Mouse (Mus musculus) liver, embryonic 15.5 days (tissue): ENCODE results near the gene Rap1gap. TPM values are rescaled to one million over a fixed set of nuclear protein-coding genes. Genes with fewer than 3 reads are reported as not detected.

Source experiments
- ATAC-seq: fragments of 200-750 bp; cut with Nextera tagmentation; 2 replicates; pipeline ENCODE4 v1.8.0; 2017; ENCODE audit warnings: moderate number of reproducible peaks, mild to moderate bottlenecking, moderate library complexity; ENCODE audit not compliant: insufficient read depth
- H3K27ac ChIP-seq: fragments of 300-500 bp; sonication (generic); replicated peaks from 2 replicates; pipeline ENCODE4 v1.5.1; 2015; ENCODE audit warnings: mild to moderate bottlenecking, inconsistent platforms
- H3K27me3 ChIP-seq: fragments of 300-500 bp; sonication (generic); 2 replicates; pipeline ENCODE4 v1.6.1; 2015; ENCODE audit warnings: mild to moderate bottlenecking, inconsistent platforms
- H3K36me3 ChIP-seq: fragments of 300-500 bp; sonication (generic); replicated peaks from 2 replicates; pipeline ENCODE4 v1.6.1; 2015; ENCODE audit warnings: moderate library complexity, mild to moderate bottlenecking, inconsistent platforms
- H3K4me1 ChIP-seq: fragments of 300-500 bp; sonication (generic); replicated peaks from 2 replicates; pipeline ENCODE4 v1.6.1; 2015; ENCODE audit warnings: inconsistent platforms
- H3K4me2 ChIP-seq: fragments of 300-500 bp; sonication (generic); 2 replicates; pipeline ENCODE4 v1.6.1; 2015; ENCODE audit warnings: moderate library complexity, mild to moderate bottlenecking, inconsistent platforms
- H3K4me3 ChIP-seq: fragments of 300-500 bp; sonication (generic); replicated peaks from 2 replicates; pipeline ENCODE4 v1.5.1; 2015; ENCODE audit warnings: mild to moderate bottlenecking, inconsistent platforms
- H3K9ac ChIP-seq: fragments of 300-500 bp; sonication (generic); 2 replicates; pipeline ENCODE4 v1.6.1; 2015; ENCODE audit warnings: moderate library complexity, mild to moderate bottlenecking, inconsistent platforms
- H3K9me3 ChIP-seq: fragments of 300-500 bp; sonication (generic); replicated peaks from 2 replicates; pipeline ENCODE4 v1.6.1; 2016; ENCODE audit warnings: inconsistent platforms
- WGBS: fragments of 180-500 bp; shearing (Covaris S2); methylation state at CpG from one replicate; pipeline ENCODE4 v1.1.7; 2015; ENCODE audit warnings: mixed read lengths; ENCODE audit not compliant: insufficient replicate concordance; 5-methylcytosine and 5-hydroxymethylcytosine counted together
- polyA plus RNA-seq: library from polyadenylated mRNA; unstranded; fragments of >200 nt; fragmentation: Nextera tagmentation; extraction: Ambion mirVana; gene quantifications from 2 replicates; pipeline ENCODE4 v1.2.1, GENCODE M21; 2015

Gene Rap1gap
- polyA plus RNA-seq, 1 experiment from 2014 or later = 2.0 TPM

GRCm38 (mm10) chr4:137643459-137643858 is 21.1 kb upstream of the Rap1gap start:
- H3K27me3 ChIP-seq = no peaks in the 10 kb centered on the region
- no peak overlapping the region for H3K27ac ChIP-seq
- 64% methylated on average over 2 of the region's 2 CpGs for WGBS
- H3K4me1 ChIP-seq = peaks cover 19% of the 10 kb centered on the region
- H3K9me3 ChIP-seq = no peaks in the 10 kb centered on the region
- H3K9ac ChIP-seq = no peak overlapping the region
- no peak for ATAC-seq
- H3K4me2 ChIP-seq = no peak overlapping the region
- no peak overlapping the region for H3K4me3 ChIP-seq
- peaks cover 94% of the 10 kb centered on the region for H3K36me3 ChIP-seq

DNA sequence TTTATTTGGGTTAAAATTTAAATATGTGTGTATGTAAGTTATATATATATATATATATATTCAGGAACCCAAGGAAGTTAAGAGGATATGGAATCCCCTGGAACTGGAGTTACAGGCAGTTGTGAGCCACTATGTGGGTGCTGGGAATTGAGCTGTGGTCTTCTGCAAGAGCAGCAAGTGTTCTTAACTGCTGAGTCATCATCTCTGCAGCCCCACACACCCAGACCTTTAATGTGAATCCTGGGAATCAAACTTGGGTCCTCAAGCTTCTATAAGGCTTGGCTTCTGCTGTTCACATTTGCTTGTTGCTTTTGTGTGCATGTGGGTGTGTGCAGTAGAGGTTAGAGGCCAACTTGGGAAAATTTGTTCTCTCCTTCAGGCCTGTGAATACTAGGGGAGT is 18.3 kb upstream of the Rap1gap start:
- H3K4me1 ChIP-seq = peaks cover 13% of the 10 kb centered on the region
- peaks cover 95% of the 10 kb centered on the region for H3K36me3 ChIP-seq
- no peak overlapping the region for H3K27ac ChIP-seq
- H3K27me3 ChIP-seq = no peaks in the 10 kb centered on the region
- no peak overlapping the region for H3K4me3 ChIP-seq
- no peak for ATAC-seq
- no peak overlapping the region for H3K4me2 ChIP-seq
- no peaks in the 10 kb centered on the region for H3K9me3 ChIP-seq
- H3K9ac ChIP-seq = no peak overlapping the region

- H3K4me3 ChIP-seq = no peak overlapping the region
- ATAC-seq = no peak
- H3K36me3 ChIP-seq = peaks cover 98% of the 10 kb centered on the region
- H3K9me3 ChIP-seq = no peaks in the 10 kb centered on the region
- H3K4me2 ChIP-seq = no peak overlapping the region
- H3K27me3 ChIP-seq = no peaks in the 10 kb centered on the region
- WGBS = 71% methylated on average over 6 of the region's 6 CpGs
- H3K27ac ChIP-seq = no peak overlapping the region
- no peak overlapping the region for H3K9ac ChIP-seq
- peaks cover 10% of the 10 kb centered on the region for H3K4me1 ChIP-seq
These were observed 16.9 kb upstream of the Rap1gap start for GRCm38 (mm10) chr4:137647648-137648047.

- Histone ChIP-seq H3K4me2 (no peak overlapping the region), H3K9me3 (no peaks in the 10 kb centered on the region), H3K9ac (no peak overlapping the region), H3K27ac (no peak overlapping the region), H3K36me3 (peaks cover 98% of the 10 kb centered on the region), H3K4me3 (no peak overlapping the region), H3K4me1 (peaks cover 5% of the 10 kb centered on the region; the same call in 1 of the 2 replicates), H3K27me3 (no peaks in the 10 kb centered on the region)
- ATAC-seq = no peak
- WGBS = 86% methylated on average over 9 of the region's 9 CpGs
These were observed 16.3 kb upstream of the Rap1gap start for GRCm38 (mm10) chr4:137648230-137648629.

- Histone ChIP-seq H3K9ac (no peak overlapping the region), H3K4me3 (no peak overlapping the region), H3K27ac (no peak overlapping the region), H3K36me3 (peaks cover 98% of the 10 kb centered on the region), H3K4me1 (0 out of 2 replicates have a peak, but pooled peaks cover 5% of the 10 kb centered on the region), H3K27me3 (no peaks in the 10 kb centered on the region), H3K4me2 (no peak overlapping the region), H3K9me3 (no peaks in the 10 kb centered on the region)
- peak; percentile 34 for ATAC-seq
- 70% methylated on average over 5 of the region's 5 CpGs for WGBS
These were observed 13.6 kb upstream of the Rap1gap start for GRCm38 (mm10) chr4:137650912-137651311.

- 78% methylated on average over 5 of the region's 5 CpGs for WGBS
- Histone ChIP-seq H3K9me3 (no peaks in the 10 kb centered on the region), H3K4me1 (0 out of 2 replicates have a peak, but pooled peaks cover 3% of the 10 kb centered on the region), H3K4me3 (no peak overlapping the region), H3K9ac (no peak overlapping the region), H3K36me3 (peaks cover 99% of the 10 kb centered on the region), H3K27me3 (no peaks in the 10 kb centered on the region), H3K27ac (no peak overlapping the region), H3K4me2 (no peak overlapping the region)
- peak; percentile 64 for ATAC-seq
These were observed 11.6 kb upstream of the Rap1gap start for GRCm38 (mm10) chr4:137652835-137653346.

DNA sequence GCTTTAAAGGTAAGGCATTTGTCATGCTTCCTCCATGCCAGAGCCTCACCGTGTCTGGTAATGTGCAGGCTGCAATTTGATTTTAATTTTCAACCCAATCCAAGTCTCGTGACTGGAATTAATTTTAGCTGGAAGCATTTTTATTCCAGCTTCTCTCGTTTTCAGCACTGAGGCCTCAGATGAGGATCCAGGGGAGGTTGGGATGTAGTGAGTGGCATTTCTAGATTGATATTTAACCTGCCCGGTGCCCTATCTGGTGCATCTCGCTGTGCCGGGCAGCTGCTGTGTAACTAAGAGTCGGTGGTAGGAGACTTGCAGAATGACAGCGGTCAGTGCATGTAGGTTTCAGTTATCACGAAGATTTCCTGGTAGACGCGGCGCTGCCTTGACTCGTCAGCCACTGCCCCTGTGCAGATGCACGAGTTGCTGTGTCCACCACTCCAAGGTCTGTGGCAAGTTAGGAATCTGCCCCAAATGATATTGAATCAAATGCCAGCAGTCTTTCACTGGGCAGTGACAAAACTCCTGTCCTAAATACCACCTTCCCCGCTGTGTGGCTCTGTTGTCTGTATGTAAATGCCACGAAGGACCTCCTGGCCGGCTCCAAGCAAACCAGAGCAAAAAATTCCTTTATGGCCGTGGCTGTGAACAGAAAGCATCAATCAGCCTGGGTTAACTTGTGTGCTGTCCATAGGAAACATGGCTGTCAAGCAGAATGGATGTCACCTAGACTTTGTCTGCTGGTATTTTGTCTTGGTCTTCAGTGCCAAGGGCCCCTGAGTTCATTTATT is 9.1 kb upstream of the Rap1gap start:
- Histone ChIP-seq H3K4me1 (peaks cover 3% of the 10 kb centered on the region; the same call in 1 of the 2 replicates), H3K27ac (no peak overlapping the region), H3K4me2 (no peak overlapping the region), H3K36me3 (peaks cover 76% of the 10 kb centered on the region), H3K9ac (no peak overlapping the region), H3K27me3 (no peaks in the 10 kb centered on the region), H3K9me3 (no peaks in the 10 kb centered on the region), H3K4me3 (no peak overlapping the region)
- ATAC-seq = no peak
- WGBS = 82% methylated on average over 18 of the region's 18 CpGs

- 79% methylated on average over 8 of the region's 8 CpGs for whole genome bisulfite sequencing
These were observed 6.9 kb upstream of the Rap1gap start for GRCm38 (mm10) chr4:137657674-137658073.

GRCm38 (mm10) chr4:137659541-137659940 is 5.0 kb upstream of the Rap1gap start:
- WGBS = 74% methylated on average over 4 of the region's 4 CpGs
- Histone ChIP-seq H3K4me1 (peaks cover 2% of the 10 kb centered on the region), H3K9ac (no peak overlapping the region), H3K36me3 (peaks cover 36% of the 10 kb centered on the region), H3K4me3 (no peak overlapping the region), H3K9me3 (no peaks in the 10 kb centered on the region), H3K27ac (no peak overlapping the region), H3K27me3 (peaks cover 21% of the 10 kb centered on the region), H3K4me2 (no peak overlapping the region)
- no peak for ATAC-seq

More at GRCm38 (mm10) chr4:137657674-137658073, 6.9 kb upstream of the Rap1gap start:
- no peaks in the 10 kb centered on the region for H3K9me3 ChIP-seq
- H3K4me2 ChIP-seq = no peak overlapping the region
- peaks cover 2% of the 10 kb centered on the region for H3K27me3 ChIP-seq
- H3K9ac ChIP-seq = no peak overlapping the region
- no peak overlapping the region for H3K27ac ChIP-seq
- H3K4me1 ChIP-seq = peaks cover under 1% of the 10 kb centered on the region
- ATAC-seq = no peak
- no peak overlapping the region for H3K4me3 ChIP-seq
- H3K36me3 ChIP-seq = peaks cover 53% of the 10 kb centered on the region

DNA sequence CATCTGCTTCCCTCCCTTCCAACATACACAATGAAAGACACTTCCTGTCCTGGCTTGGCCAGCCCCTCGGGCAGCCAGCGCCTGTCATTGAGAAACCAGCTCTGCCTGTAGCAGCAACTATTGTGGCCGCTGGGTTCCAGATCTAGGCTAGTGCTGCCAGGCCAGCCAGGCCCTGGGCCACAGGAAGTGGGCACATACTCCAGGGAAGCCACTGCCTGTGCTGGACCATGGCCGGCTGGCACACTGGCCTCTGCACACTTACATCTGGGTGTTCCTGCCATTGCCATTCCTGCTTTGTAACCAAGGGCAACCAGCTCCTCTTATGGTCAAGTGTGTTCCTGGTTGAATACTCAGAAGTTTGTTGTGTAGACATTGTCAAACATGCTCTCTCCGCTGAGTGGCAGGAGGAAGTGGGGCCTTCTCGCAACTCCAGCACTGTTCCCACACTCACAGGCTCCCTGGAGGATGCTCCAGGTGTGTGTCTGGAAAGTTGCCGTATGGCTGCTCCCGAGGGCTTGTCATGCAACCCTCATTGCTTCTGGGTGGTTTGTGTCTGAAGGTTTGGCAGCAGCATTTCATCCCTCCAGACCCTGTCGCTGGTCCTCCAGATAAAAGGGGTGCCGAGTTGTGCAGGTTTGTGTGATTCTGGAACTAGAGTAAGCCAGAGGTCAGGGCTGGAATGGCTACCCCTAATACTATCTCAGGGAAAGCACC is 4.0 kb upstream of the Rap1gap start:
- Histone ChIP-seq H3K4me1 (peaks cover 8% of the 10 kb centered on the region), H3K36me3 (peaks cover 26% of the 10 kb centered on the region), H3K4me3 (no peak overlapping the region), H3K9ac (no peak overlapping the region), H3K27me3 (peaks cover 31% of the 10 kb centered on the region), H3K27ac (no peak overlapping the region), H3K9me3 (no peaks in the 10 kb centered on the region), H3K4me2 (no peak overlapping the region)
- WGBS = 44% methylated on average over 10 of the region's 10 CpGs
- ATAC-seq = no peak

DNA sequence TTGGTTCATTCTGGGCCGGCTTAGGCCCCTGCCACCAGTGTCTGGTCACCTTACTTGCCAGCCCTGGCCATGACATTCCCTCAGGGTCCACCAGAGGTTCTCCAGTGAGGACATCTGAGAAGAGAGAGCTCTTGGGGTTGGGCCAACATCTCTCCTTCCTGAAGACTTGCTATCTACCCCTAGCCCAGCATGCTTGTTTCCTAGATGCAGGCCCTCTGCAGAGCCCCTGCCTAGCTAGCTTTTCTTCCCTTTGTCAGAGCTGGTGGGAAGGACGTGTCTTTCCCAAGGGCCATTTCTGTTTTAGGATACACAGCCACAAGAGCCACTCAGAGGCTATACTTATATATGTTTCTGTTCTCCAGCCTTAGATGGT is 3.5 kb upstream of the Rap1gap start:
- 51% methylated on average over 2 of the region's 2 CpGs for WGBS
- no peak overlapping the region for H3K27ac ChIP-seq
- H3K9ac ChIP-seq = no peak overlapping the region
- peaks cover 36% of the 10 kb centered on the region for H3K27me3 ChIP-seq
- H3K9me3 ChIP-seq = no peaks in the 10 kb centered on the region
- H3K4me3 ChIP-seq = no peak overlapping the region
- peaks cover 8% of the 10 kb centered on the region for H3K4me1 ChIP-seq
- peaks cover 21% of the 10 kb centered on the region for H3K36me3 ChIP-seq
- no peak for ATAC-seq
- H3K4me2 ChIP-seq = no peak overlapping the region
